Mouse (Mus musculus) kidney, embryonic 15.5 days (tissue): ENCODE data around the gene Zfp706. TPM values are rescaled to one million over a fixed set of nuclear protein-coding genes. Genes with fewer than 3 reads are reported as not detected.

Experiments
- ATAC-seq: fragments of 200-750 bp; cut with Nextera tagmentation; replicated peaks from 2 replicates; pipeline ENCODE4 v1.8.0; 2017; ENCODE audit warnings: moderate TSS enrichment; ENCODE audit not compliant: low FRiP score
- H3K27ac ChIP-seq: fragments of 300-500 bp; sonication (generic); 2 replicates; pipeline ENCODE4 v1.5.1; 2015; ENCODE audit warnings: mild to moderate bottlenecking, inconsistent platforms
- H3K27me3 ChIP-seq: fragments of 300-500 bp; sonication (generic); 2 replicates; pipeline ENCODE4 v1.6.1; 2015; ENCODE audit warnings: inconsistent platforms
- H3K36me3 ChIP-seq: fragments of 300-500 bp; sonication (generic); 2 replicates; pipeline ENCODE4 v1.6.1; 2015; ENCODE audit warnings: inconsistent platforms
- H3K4me1 ChIP-seq: fragments of 300-500 bp; sonication (generic); 2 replicates; pipeline ENCODE4 v1.6.1; 2015; ENCODE audit warnings: inconsistent platforms
- H3K4me2 ChIP-seq: fragments of 300-500 bp; sonication (generic); 2 replicates; pipeline ENCODE4 v1.6.1; 2015; ENCODE audit warnings: moderate library complexity, mild to moderate bottlenecking, inconsistent platforms
- H3K4me3 ChIP-seq: fragments of 300-500 bp; sonication (generic); replicated peaks from 2 replicates; pipeline ENCODE4 v1.5.1; 2015; ENCODE audit warnings: mild to moderate bottlenecking, inconsistent platforms
- H3K9ac ChIP-seq: fragments of 300-500 bp; sonication (generic); 2 replicates; pipeline ENCODE4 v1.6.1; 2015; ENCODE audit warnings: mild to moderate bottlenecking, inconsistent platforms
- H3K9me3 ChIP-seq: fragments of 300-500 bp; sonication (generic); replicated peaks from 2 replicates; pipeline ENCODE4 v1.6.1; 2016; ENCODE audit warnings: inconsistent platforms
- WGBS: fragments of 180-500 bp; shearing (Covaris S2); methylation state at CpG from one replicate; pipeline ENCODE4 v1.1.7; 2015; ENCODE audit warnings: mixed read lengths; 5-methylcytosine and 5-hydroxymethylcytosine counted together
- polyA plus RNA-seq: library from polyadenylated mRNA; unstranded; fragments of >200 nt; fragmentation: Nextera tagmentation; extraction: Ambion mirVana; gene quantifications from 2 replicates; pipeline ENCODE4 v1.2.1, GENCODE M21; 2015

Gene Zfp706
- polyA plus RNA-seq, 1 experiment from 2014 or later, result 428 TPM

DNA sequence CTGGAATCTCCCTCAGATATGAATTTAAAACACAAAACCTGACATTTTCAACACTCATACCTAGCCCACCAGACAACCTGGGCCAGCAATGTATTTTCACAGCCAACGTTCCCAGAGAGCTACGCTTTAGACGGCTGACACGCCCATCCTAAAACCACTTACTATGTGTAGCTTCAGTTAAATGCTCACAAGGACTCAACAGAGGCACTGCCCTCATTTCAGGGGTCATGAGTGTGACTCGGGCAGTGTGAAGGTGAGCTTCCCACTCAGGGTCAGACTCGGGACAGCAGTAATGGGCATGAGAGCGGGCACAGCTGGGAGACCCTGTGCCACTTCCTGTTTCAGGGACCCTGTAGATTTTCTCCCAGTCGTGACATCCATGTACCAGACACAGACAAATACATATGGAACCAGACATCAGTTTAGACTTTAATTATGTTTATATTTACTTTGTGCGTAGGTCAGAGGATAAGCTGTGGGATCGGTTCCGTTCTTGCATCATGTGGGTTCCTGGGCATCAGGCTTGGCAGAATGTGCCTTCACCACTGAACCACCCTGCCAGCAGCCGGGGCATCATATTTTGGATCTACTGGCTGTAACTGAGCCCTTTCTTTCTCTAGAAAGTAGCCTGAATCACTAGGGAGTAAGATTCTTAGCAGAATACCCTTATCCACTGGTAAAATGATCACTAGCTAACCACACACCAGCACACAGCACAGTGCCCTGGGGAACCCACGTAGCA, 19.4 kb downstream of the Zfp706 start:
- Histone ChIP-seq H3K27ac (no peak overlapping the region), H3K4me1 (peaks cover 34% of the 10 kb centered on the region)
- 77% methylated on average over 13 of the region's 13 CpGs for WGBS

DNA sequence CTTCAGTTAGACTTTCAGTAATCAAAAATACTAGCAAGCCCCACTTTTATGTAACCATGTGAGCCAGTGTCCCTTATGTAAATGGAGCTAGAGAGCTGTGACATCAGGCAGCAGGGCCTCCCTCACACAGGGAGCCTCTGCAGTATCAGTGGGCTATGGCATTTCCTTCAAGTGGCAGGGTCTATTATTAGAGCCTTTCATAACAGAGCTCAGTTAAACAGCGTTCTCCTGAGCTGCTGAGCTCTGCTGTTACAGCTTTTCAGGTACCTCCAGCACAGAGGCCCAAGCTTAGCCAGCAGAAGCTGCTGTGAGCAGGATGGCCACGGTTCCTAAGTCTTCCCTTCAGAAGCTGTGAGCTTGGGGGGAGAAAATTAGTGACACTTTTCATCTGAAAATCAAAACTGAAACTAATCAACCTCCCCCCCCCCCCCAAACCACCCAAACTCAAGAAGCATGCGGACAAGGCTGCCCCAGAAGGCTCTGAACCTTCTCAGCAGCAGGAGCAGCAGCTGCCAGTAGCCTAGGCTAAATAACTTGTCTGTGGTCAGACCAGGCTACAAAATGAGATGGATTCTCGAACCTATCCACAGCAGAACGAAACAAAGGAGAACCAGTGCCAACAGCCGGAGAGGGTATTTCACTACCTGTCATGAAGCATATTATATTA, 20.2 kb downstream of the Zfp706 start:
- Histone ChIP-seq H3K27me3 (no peaks in the 10 kb centered on the region), H3K9ac (no peak overlapping the region), H3K9me3 (no peaks in the 10 kb centered on the region), H3K36me3 (no peaks in the 10 kb centered on the region), H3K4me1 (peaks cover 35% of the 10 kb centered on the region), H3K27ac (no peak overlapping the region), H3K4me2 (no peak overlapping the region), H3K4me3 (no peak overlapping the region)
- WGBS, result 58% methylated on average over 6 of the region's 6 CpGs
- ATAC-seq, result no peak

More for the DNA sequence above, 19.4 kb downstream of the Zfp706 start:
- Histone ChIP-seq H3K9ac (no peak overlapping the region), H3K9me3 (no peaks in the 10 kb centered on the region), H3K4me3 (no peak overlapping the region), H3K27me3 (no peaks in the 10 kb centered on the region), H3K4me2 (no peak overlapping the region), H3K36me3 (no peaks in the 10 kb centered on the region)
- ATAC-seq, result no peak

DNA sequence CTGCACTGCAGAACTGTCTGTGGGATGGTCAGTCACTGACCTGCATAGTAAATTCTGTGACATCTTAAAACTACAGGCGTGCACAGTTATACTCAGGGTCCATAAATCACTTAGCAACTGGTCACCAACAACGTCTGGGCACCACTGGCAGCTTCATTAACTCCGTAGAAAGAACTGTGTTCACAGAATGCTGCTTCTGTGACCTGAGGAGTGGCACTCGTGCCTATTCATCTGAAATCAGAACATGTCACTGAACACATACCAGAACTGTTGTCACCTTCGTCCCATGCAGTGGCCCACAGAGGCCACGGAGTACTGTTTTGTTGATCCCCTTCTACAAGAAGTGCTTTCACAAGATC, 22.0 kb downstream of the Zfp706 start:
- Histone ChIP-seq H3K36me3 (no peaks in the 10 kb centered on the region), H3K9ac (no peak overlapping the region), H3K27ac (0 out of 2 replicates have a peak overlapping the region, but pooled peaks have one; percentile 3), H3K9me3 (no peaks in the 10 kb centered on the region), H3K4me1 (peaks cover 41% of the 10 kb centered on the region), H3K4me2 (no peak overlapping the region), H3K27me3 (no peaks in the 10 kb centered on the region), H3K4me3 (no peak overlapping the region)
- 32% methylated on average over 6 of the region's 6 CpGs for WGBS
- ATAC-seq, result peak; percentile 64; the same call in 1 of the 2 replicates

DNA sequence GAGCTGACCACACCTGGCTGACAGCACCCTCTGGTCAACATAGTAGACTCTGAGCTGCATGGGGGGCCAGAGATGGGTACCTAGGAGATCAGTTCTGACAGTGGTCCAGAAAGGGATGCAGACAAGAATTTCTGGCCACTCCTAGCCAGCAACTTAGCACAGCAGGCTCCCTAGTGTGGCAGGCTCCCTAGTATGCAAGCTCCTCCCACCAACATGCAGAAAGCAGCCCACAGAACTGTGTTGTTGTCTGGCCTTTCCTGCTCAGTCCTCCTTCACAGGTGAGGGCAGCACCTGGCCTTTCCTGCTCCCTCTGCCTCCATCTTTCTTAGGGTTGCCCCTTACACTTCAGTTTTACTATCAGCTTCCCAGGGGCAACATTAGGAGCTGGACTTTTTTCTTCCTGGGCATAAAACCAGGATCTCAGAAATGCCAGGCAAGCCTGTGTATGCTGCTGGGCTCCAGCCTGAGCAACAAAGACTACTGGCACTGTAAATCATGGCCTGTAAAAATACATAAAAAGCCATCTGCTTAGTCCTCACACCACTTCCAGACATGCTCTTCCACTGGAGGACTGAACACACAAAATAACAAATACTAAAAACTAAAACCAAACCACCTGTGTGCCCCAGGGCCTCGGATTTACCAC, 22.5 kb downstream of the Zfp706 start:
- 22% methylated on average over 1 of the region's 1 CpGs for WGBS
- ATAC-seq, result peak; percentile 49
- 0 out of 2 replicates have a peak overlapping the region, but pooled peaks have one; percentile 3 for H3K27ac ChIP-seq

DNA sequence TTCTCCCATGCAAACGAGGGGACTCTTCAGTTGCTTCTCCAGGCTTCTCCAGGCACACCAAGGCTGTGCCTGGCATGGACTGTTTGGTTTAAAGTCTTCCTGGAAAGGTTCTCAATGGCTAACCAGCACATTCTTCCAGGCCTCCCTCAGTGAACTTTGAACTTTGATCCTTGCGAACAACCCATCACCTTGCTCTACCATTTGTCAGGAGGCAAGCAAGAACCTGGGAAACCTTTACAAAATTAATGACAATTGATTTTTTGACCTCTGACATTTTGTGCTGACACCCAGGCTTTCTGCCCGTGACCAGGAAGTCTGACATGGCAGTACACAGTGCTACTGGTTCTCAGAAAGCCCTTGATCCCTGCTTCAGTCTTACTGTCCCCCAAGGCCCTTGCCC, 24.1 kb downstream of the Zfp706 start:
- no peaks in the 10 kb centered on the region for H3K36me3 ChIP-seq
- H3K4me1 ChIP-seq, result peaks cover 54% of the 10 kb centered on the region
- no peak overlapping the region for H3K9ac ChIP-seq
- H3K27me3 ChIP-seq, result no peaks in the 10 kb centered on the region
- WGBS, result 53% methylated on average over 3 of the region's 3 CpGs
- H3K4me3 ChIP-seq, result no peak overlapping the region
- no peaks in the 10 kb centered on the region for H3K9me3 ChIP-seq
- no peak overlapping the region for H3K4me2 ChIP-seq
- no peak for ATAC-seq
- H3K27ac ChIP-seq, result no peak overlapping the region

More for the DNA sequence above, 22.5 kb downstream of the Zfp706 start:
- Histone ChIP-seq H3K4me3 (no peak overlapping the region), H3K9ac (no peak overlapping the region), H3K4me1 (peaks cover 46% of the 10 kb centered on the region), H3K9me3 (no peaks in the 10 kb centered on the region), H3K36me3 (no peaks in the 10 kb centered on the region), H3K27me3 (no peaks in the 10 kb centered on the region), H3K4me2 (no peak overlapping the region)

DNA sequence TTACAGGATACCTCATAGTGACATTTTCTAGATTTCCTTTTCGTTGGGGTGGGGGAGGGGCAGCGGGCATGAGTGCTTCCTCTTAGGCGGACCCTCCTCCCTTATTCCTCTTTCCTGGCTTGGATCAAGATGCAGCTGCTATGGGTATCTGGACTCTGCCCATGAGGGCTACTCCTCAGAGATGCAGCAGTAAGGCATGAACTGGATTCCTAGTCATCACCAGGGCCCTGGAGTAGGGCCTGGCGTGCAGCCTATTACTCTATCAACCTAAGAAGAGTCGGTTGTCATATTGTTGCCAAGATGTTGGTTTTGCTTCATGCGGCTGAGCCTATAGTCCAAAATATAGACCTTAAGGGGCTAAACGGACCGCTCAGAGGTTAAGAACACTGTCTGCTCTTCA, 27.3 kb downstream of the Zfp706 start:
- peak overlapping the region; percentile 71 for H3K4me2 ChIP-seq
- H3K4me3 ChIP-seq, result peak overlapping the region; percentile 46
- 48% methylated on average over 8 of the region's 8 CpGs for WGBS
- ATAC-seq, result 0 out of 2 replicates have a peak, but pooled peaks have one; percentile 37
- no peaks in the 10 kb centered on the region for H3K9me3 ChIP-seq
- H3K36me3 ChIP-seq, result no peaks in the 10 kb centered on the region
- H3K9ac ChIP-seq, result 0 out of 2 replicates have a peak overlapping the region, but pooled peaks have one; percentile 10
- no peaks in the 10 kb centered on the region for H3K27me3 ChIP-seq
- H3K27ac ChIP-seq, result no peak overlapping the region
- peaks cover 36% of the 10 kb centered on the region for H3K4me1 ChIP-seq

DNA sequence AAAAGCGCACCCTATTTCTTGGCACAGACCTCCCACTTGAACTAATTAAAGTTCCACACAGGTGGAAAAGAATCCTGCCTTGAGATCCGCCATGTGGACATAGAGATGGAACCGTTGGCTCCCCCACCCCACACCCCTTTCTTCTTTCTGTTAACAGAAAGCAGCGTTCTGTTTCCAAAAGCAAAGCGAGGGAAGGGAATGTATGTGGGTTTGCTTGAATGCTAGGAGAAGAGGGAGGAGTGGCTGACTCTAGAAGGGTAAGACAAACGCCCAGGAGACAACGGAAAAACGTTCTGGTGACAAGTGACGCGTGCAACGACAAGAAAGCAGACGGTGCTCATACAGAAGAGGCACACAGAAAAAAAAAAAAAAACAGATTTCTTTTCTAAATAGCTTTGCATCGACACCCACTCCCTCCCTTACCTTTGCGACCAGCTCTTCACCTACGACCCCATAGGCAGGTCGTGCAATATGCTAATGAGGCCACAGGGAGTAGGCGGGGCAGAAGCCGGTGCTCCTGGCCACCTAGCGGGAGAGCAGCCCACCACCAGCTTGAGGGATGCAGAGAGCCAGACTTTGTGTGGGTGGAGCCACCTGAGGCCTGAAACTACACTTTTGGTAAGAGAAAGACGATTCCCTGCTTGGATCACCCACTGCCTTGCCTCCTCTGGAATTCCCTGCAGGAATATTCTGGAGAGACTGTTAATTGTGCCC, 27.9 kb downstream of the Zfp706 start:
- ATAC-seq, result peak; percentile 82
- Histone ChIP-seq H3K36me3 (no peaks in the 10 kb centered on the region), H3K4me2 (peak overlapping the region; percentile 71), H3K27ac (no peak overlapping the region), H3K4me3 (peak overlapping the region; percentile 46), H3K9me3 (no peaks in the 10 kb centered on the region), H3K9ac (0 out of 2 replicates have a peak overlapping the region, but pooled peaks have one; percentile 18), H3K4me1 (peaks cover 33% of the 10 kb centered on the region), H3K27me3 (no peaks in the 10 kb centered on the region)
- 5% methylated on average over 20 of the region's 20 CpGs for WGBS

DNA sequence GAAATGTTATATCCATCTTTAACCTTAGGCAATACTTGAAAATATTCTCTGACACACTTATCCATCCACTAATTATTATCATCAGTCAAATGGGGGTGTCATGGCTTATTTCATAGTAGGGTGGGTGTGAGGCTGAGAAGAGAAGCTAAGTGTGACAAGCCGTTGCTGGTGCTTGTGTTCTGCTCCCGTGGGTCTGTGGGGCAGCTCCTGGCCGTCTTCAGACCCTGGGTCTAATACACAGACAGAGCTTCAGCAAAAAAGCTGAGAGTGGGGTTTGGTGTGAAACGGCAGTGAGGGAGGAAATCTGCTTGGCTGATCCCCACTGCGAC, 28.4 kb downstream of the Zfp706 start:
- Histone ChIP-seq H3K27me3 (no peaks in the 10 kb centered on the region), H3K4me1 (peaks cover 29% of the 10 kb centered on the region), H3K36me3 (no peaks in the 10 kb centered on the region), H3K9ac (no peak overlapping the region), H3K4me2 (peak overlapping the region; percentile 71), H3K9me3 (no peaks in the 10 kb centered on the region), H3K4me3 (peak overlapping the region; percentile 46), H3K27ac (no peak overlapping the region)
- no peak for ATAC-seq
- WGBS, result 32% methylated on average over 5 of the region's 5 CpGs

DNA sequence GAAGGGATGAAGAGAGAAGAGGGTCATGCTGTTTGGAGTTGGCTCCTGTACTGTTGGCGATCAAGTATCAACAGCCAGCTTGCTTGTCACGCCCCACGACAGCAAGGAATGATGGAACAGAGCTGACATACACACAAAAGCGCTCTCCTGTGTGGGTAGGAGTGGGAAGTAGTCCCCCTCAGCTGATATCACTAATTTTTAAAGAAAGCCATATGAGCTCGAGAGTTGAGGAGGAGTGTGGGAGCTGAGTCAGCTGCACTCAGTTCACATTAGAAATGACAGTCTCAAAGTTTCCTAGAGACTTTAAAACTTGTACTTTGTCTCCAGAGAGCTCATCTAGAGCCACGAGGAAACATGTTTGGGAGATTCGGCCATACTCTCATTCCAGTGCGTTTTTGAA, 29.8 kb downstream of the Zfp706 start:
- peaks cover 21% of the 10 kb centered on the region for H3K4me1 ChIP-seq
- H3K9ac ChIP-seq, result no peak overlapping the region
- no peak overlapping the region for H3K4me2 ChIP-seq
- H3K27me3 ChIP-seq, result no peaks in the 10 kb centered on the region
- no peak for ATAC-seq
- no peak overlapping the region for H3K4me3 ChIP-seq
- no peaks in the 10 kb centered on the region for H3K36me3 ChIP-seq
- no peak overlapping the region for H3K27ac ChIP-seq
- 73% methylated on average over 8 of the region's 8 CpGs for WGBS
- H3K9me3 ChIP-seq, result no peaks in the 10 kb centered on the region

DNA sequence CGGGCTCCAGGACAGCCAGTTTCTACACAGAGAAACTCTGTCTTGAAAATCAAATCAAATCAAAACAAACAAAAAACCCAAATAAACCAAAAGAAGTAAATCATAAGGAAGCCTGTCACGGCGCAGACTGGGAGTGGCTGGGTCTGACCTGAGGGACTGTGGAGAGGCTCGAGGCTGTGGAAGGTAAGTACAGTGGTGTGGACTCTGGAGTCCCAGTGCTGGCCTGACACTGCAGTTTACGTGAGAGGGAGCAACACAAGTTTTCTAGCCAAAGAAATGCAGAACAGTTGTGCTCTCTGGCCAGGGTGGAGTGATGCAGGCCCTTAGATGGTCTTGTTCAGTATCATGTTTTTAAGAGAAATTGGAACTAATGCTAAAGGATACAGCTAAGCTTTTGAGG, 31.9 kb downstream of the Zfp706 start:
- WGBS, result 75% methylated on average over 5 of the region's 5 CpGs
- Histone ChIP-seq H3K27ac (no peak overlapping the region), H3K9ac (no peak overlapping the region), H3K9me3 (no peaks in the 10 kb centered on the region), H3K4me3 (no peak overlapping the region), H3K27me3 (no peaks in the 10 kb centered on the region), H3K36me3 (no peaks in the 10 kb centered on the region), H3K4me2 (no peak overlapping the region), H3K4me1 (peaks cover 16% of the 10 kb centered on the region)
- no peak for ATAC-seq

DNA sequence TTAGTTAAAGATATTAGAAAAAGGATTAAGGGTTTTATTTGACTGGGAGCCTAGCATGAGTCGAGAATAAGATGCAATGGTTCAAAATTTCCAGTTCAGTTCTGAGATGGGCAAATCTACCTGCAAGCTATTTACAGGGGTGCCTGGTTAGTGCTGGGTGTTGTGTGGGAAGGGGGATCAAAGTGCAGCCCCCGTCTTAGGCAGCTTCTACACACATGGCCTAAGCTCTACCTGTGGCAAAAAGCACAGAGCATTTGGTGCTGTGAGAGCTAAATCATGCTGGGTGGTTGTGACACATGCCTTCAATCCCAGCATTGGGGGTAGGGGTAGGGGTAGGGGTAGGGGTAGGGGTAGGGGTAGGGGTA, 32.3 kb downstream of the Zfp706 start:
- no peak overlapping the region for H3K4me3 ChIP-seq
- no peak overlapping the region for H3K9ac ChIP-seq
- H3K27ac ChIP-seq, result no peak overlapping the region
- no peaks in the 10 kb centered on the region for H3K9me3 ChIP-seq
- no peaks in the 10 kb centered on the region for H3K27me3 ChIP-seq
- H3K4me1 ChIP-seq, result peaks cover 13% of the 10 kb centered on the region
- WGBS, result 75% methylated on average over 2 of the region's 2 CpGs
- H3K36me3 ChIP-seq, result no peaks in the 10 kb centered on the region
- H3K4me2 ChIP-seq, result no peak overlapping the region
- no peak for ATAC-seq
